Mouse (Mus musculus) thymus, postnatal 4 days (tissue): ENCODE data around the gene Lrrc4b.

Source experiments
- DNase-seq: peaks from one replicate; pipeline ENCODE4 v3.0.0; 2021

Lrrc4b gene

DNA sequence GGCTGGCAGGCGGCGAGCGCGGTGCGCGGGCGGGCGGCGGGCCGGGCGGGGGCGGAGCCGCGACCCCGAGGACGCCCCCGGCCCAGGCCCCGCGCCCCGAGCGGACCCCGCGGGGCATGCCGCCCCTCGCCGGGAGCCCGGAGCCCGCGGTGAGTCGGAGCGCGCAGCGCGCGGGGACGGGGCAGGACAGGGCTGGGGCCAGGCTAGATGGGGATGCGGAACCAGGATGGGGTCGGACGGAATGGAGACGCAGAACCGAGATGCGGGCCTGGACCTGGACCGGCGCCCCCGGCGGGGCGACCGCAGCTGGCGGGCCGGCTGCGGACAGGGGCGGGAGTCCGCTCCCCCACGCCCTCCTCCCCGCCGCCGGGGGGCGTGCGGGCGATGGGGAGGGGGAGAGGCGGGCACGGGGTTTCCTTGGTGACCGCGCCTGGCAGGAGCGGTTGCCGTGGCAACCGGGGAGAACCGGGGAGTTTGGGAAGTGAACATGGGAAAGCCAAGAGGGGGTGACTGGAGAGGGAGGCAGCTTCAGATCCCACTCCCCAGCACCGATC, at the start of gene Lrrc4b:
TSS of gene Lrrc4b (plus strand) at position 51 of the 554 bp plus-strand sequence.
- no peak for DNase-seq

DNA sequence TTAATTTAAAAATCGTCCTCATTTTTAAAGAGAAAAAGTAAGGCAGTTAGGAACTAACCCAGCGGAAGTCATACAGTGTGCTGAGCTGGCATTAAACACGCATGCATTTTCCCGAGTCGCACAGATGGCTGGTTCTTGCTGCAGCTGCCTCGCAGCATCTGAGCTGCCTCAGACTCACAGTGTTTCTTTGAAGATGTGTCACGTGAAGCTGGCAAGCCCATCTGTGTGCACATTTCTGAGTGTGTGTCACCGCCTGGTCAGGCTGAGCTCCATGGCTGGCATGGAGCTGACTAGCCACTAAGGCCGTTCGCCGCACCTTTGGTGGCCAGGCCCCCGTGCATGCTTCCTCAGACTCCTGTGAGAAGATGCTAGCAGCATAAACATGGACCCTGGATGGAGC, 46.3 kb upstream of the Lrrc4b start:
- peak; percentile 42 for DNase-seq

DNA sequence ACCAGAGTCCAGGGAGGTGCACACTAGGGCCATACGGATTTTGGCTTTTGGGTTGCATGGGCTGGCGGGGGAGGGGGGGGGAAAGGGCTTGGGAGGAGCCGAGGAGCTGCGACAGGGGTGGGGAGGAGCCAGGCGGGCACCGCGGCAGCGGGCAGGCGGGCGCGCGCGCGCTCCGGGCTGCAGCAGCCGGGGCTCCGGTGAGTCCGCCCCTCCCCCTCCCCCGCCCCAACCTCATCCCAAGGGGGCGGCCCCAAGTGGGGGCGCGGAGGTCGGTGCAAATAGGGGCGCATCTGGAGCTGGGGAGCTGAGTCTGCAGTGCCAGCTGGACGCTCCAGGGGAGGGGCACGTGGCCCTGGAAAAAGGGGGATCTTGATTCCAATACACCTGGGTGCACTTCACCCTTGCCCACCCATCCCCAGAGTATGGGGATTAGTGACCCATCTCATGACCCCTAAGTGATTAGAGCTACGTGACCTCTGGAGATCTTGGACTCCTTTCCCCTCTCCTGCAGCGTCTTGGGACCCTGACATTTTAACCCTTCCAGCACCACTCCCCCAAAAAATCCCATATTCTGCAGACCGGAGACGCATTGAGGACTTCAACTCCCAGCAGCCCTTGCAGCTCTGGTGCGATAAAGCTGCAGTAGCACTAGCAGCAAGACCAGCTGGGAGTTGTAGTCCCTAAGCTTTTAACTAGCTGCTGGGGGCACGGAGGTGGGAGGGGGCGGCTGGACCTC, 44.7 kb upstream of the Lrrc4b start, which contains the start of gene Syt3:
TSS of gene Syt3 (plus strand) at position 123 of the 736 bp plus-strand sequence.
- DNase-seq: peak; percentile 71

DNA sequence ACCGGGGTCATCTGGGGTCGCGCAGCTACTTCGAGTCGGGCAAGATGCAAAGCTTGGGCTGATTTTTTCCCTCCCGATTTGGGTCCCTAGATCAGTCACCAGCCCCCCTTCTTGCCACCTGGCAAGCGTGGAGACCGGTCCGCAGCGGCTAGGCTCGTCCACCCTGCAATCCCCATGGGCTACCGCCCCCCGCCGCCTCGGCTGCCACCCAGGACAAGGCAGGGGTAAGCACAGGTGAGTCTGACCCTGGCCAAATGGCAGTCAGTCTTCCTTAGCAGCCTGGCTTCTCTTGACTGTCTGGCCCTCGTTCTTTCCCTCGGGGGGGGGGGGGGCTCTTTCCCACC, 44.1 kb upstream of the Lrrc4b start:
- DNase-seq: no peak

DNA sequence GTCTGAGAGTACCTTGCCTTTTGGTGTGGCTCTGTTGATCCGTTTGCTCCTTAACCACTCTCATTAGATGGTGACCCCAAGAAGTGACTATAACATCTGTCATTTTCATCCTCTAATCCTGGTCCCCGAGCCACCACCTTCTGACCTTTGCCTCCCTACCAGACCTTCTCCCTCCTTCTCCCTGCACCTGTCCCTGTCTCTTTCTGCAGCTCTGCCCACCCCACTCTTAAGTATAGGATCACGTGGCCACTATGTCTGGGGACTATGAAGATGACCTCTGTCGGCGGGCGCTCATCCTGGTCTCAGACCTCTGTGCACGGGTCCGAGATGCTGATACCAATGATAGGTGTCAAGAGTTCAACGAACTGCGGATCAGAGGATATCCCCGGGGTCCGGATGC, 43.1 kb upstream of the Lrrc4b start, which contains the start of gene 1700008O03Rik:
TSS of gene 1700008O03Rik (minus strand) at position 101 of the 400 bp plus-strand sequence.
- DNase-seq: no peak

DNA sequence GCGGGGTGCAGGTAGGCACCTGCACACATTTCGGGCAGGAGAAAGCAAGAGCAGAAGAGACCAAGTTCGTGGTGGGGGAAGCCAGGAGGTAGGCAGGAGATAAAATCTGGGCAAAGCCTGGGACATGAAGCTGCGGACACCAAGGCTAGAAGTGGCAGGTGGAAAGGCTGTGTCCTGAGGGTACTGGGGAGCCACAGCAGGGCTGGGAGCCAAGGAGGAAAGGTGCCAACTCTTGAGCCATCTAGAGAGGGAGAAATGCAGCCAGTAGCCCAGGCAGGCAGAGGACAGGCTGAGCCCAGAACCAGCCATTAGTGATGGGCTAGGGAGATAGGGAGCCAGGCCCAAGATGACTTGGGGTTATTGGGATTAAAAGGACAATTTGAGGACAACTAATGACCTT, 37.0 kb upstream of the Lrrc4b start:
- DNase-seq: no peak

DNA sequence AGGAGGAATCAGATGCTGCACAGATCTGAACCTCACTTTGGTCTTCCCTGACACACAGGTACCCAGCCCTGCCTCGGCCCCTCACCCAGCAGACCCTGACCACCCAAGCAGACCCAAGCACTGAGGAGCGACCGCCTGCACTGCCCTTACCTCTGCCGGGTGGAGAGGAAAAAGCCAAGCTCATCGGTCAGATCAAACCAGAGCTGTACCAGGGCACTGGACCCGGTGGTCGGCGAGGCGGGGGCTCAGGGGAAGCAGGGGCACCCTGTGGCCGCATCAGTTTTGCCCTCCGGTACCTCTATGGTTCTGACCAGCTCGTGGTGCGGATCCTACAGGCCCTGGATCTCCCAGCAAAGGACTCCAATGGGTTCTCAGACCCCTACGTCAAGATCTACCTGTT, 36.5 kb upstream of the Lrrc4b start:
- DNase-seq: no peak

DNA sequence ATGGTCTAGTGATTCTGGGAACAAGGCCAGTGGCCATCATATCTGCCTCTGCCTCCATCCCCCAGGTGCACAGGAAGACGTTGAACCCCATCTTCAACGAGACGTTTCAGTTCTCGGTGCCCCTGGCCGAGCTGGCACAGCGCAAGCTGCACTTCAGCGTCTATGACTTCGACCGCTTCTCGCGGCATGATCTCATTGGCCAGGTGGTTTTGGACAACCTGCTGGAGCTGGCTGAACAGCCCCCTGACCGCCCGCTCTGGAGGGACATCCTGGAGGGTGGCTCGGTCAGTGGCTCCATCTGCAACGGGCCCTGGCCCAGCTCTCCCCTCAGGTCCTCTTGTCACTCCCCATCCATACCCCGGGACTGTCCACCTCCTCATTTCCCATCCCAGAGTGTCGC, 35.5 kb upstream of the Lrrc4b start:
- DNase-seq: no peak

DNA sequence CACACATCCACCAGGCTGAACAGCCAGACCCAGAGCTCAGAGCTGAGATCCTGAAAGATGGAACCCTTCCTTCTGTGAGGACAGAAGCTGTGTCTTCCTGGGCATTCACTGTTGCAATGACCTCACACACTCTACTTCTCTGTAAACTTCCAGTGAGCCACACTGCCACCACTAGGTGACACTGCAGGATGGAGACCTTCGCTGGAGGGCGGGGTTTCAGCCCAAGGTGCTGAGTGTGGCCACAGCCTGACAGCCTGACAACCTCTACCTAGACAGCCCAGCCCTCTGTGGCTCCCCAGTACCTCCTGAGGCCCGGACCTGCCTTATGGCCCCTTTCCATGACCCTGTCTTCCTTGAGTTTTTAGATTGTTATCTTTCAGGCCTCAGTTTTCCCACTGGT, 30.2 kb upstream of the Lrrc4b start:
- DNase-seq: peak; percentile 79

DNA sequence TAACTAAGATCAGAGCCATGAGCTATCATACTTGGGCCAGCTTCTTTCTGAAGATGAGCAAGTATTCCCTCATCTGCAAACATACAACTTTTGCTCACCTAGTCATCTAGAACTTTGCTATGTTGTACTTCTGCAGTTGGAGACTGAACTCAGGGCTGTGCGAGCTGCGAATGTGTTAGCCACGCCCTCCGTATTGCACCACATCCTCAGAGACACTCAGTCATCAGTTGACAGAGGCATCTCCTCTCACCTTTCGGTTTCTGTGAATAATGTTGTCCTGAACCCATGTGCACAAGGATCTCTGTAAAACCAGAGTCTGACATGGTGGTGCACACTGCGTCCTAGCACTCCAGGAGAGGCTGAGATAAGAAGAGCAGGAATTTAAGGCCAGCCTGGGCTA, 27.1 kb upstream of the Lrrc4b start:
- DNase-seq: no peak

DNA sequence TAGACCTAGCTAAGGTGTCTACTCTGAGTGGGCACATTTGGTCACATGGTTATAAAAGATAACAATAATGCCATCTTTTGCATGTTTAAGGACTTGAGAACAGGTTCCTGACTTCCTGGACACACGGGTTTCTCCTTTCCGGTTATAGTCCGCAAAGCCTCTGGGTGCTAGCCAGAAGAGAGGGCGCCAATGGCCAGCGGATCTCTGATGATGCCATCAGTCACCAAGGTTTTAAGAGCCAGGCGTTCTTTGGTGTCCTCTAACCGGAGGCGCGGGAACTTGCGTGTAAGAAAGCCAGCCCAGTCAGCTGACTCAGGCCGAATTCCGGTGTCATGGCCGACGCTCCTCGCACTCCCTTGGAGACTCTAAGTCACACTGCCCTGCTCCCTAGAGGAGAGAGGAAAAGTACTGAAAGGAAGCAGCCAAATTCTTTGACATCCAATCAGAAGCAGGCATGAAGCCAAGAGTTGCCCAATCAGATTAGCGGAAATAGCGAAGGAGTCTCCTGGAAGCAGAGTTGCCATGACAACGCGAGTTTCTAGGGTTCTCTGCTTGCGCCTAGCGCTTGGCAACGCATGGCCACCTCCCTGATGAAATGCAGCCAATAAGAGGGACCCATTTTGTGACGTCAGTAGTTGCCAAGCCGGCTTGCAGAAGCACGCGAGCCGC, 23.3 kb upstream of the Lrrc4b start:
- peak; percentile 87 for DNase-seq

DNA sequence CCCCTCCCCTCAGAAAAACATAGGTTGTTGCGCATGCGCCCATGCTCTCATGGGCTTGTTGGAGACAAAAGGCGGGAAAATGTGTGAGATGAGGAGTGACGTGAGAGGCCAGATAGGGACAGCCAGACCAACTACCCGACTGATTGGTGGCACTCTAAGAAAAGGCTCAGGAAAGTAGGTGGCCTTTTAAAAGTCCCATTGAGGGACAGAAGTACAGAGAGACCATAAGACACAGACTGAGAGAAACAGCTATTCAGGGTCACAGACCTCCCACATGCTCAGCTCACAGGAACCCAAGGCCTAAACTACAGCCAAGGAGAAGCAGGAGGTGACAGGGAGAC, 22.8 kb upstream of the Lrrc4b start:
- no peak for DNase-seq

DNA sequence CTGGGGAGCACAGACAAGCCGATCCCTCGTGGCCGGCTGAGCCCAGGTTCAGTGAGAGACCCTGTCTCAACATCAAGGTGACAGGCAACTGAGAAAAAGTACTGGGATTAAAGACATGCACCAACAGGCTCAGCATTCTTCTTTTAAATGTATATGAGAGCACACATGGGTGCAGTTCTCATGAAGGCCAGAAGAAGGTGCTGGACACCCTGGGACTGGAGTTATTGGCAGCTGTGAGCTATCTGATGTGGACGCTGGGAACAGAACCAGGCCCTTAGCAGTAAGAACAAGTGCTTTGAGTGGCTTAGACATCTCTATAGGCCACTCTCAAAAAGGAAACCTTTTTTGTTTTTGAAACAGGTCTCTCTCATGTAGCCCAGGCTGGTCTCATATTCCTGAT, 17.7 kb upstream of the Lrrc4b start:
- no peak for DNase-seq

DNA sequence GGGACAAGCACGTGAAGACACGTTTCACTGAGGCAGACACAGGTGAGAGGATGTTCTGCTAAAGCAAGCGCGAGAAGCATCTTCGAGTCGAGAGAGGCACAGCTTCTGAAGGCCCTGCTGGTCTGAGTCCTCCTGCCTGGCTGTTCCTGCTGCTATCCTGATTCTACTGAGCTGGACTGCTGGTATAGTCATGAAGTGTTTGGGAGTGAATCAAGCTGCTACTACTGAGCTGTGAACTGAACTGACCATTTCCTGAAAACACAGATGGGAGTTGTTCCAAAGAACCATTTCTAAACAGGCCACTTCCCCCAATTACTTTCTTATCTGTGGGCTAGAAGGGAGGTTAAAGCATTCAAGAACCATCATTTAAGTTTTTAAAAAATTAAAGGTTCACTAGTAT, 15.5 kb upstream of the Lrrc4b start:
- no peak for DNase-seq

DNA sequence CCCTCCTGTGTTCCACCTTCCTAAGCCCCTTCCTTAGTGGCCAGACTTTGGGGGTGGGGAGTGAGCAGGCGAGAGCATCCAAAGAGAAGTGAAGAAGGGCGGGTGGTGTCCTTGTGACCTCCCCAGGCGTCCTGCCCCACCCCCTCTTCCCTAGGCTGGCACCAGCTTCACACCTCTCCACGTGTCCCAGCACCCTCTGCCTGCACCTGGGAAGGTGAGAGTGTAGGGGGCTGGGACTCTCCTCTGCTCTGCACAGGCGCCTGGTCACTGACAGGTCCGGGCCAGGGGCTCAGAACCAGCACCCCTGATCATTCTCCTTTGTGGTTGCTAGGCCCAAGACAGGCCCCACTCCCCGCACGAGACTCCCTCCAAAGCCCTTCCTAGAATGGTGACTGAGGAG, 1.2 kb upstream of the Lrrc4b start:
- no peak for DNase-seq

DNA sequence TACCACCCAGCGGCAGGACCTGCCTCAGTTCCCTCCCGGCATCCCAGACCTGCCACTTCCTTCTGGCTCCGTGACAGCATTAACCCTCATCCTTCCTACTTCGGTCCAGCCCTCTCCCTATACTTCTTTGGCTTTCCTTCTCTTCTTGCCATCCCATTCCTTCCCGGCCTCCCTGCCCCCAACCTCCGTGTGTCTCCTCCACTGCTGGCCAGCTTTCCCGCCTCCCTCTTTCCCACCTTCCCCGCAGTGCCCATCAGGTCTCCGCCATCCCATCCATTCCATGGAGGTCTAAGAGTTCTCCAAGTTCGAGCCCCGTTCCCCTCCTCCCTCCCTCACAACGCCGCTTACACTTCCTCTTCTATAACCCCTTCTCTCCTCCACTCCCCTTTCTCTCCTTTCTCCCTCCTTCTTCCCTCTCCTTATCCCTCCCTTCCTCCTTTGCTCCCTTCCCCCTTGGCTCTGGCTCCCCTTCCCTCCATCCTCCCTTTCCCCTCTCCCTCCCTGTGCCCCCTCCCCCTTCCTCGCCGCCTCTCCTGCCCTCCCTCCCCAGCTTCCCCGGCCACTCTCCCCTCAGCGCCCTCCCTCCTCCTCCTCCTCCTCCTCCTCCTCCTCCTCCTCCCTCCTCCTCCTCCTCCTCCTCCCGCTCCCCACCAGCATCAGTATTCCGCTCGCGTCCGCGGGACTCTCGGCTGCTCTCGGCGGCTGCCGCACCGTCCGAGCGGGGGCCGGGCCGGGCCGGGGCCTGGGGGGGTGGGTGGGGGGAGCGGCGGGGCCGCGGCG, 457 bp upstream of the Lrrc4b start:
- no peak for DNase-seq

DNA sequence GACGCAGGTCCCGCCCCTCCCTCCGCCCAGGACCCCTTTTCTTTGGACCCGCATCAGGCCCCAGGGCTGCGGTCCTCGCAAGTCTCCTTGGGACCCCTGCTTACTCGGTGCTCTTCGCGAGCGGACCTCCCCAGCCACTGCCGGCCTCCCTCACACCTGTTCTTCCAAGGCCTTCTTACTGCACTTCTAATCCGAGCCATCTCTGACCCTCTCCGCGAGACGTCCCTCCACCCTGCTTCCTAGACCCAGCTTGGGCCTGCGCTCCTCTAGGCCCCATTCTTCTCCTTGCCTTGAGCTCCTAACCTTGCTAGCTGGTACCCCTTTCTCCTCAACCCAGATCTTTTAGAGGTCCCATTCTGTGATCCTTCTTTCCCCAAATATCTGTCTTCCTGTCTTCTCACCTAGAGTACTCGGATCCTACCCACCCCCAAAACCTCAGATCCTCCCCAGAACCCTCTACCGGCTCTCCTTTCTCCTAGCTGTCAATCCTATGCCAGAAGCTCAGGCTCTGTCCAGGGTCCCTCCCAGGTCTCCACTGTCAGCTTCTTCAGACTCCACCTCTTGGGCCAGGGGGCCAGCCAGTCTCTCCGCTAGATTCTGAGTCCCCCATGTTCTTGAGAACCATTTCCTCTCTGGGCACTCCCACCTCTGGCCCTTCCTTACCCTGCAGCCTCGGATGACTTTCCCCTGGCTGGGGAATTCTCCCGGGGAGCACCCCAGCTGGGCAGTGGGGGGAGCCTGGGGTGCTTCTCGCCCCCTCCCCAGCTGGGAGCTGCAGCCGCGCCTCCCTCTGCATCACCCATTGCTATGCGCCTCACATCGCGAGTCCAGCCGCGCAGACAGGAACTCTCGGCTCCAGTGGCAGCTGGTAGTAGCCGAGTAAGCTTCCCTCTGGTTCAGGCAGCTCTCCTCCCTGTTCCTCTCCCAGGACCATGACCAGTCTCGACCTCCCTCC, 993 bp downstream of the Lrrc4b start:
- no peak for DNase-seq

DNA sequence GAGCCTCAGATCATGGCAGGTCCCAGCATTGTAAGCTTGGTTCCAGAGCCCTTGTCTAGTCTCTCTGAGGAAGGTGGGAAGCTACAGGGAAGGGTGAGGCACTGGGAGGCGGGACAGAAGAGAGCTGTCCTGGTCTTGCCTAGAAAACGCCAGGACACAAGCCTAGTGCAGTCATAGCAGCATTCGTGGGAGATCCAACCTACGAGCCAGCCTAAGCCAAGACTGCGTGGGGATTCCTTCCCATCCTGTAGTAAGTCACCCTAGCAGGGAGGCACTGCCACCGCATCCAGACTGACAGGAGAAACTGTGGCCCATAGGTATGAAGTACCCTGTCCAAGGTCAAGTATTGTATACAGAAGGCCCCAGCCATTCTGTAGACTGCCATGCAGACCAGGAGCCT, 3.7 kb downstream of the Lrrc4b start:
- DNase-seq: no peak

DNA sequence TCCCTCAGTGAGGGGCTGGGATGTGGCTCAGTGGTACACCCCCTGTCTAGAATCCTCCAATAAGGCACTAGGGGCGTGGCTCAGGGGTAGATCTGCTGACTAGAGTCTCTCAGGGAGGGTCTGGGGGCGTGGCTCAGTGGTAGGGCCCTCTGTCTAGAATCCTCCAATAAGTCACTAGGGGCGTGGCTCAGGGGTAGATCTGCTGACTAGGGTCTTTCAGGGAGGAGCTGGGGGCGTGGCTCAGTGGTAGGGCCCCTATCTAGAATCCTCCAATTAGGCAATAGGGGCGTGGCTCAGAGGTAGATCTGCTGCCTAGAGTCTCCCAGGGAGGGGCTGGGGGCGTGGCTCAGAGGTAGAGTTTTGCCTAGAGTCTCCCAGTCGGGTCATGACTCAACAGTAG, 4.6 kb downstream of the Lrrc4b start:
- DNase-seq: peak; percentile 42

DNA sequence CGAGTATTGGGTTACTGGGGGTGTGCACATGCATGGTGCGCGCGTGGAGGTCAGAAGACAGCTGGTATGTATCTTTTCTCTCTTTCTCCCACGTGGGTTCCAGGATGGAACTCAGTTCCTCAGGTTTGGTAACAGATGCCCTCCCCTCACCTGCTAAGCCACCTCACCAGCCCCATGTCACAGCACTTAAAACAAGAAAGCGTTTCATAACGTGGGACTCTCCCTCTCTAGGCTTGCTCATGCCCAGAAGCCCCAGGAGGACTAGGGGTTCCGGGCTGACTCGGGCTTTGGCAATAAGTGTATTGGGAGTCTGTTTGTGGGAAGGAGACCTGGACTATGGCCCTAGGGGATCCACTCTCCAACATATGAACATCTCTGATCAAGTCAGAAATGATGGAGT, 5.3 kb downstream of the Lrrc4b start:
- no peak for DNase-seq

DNA sequence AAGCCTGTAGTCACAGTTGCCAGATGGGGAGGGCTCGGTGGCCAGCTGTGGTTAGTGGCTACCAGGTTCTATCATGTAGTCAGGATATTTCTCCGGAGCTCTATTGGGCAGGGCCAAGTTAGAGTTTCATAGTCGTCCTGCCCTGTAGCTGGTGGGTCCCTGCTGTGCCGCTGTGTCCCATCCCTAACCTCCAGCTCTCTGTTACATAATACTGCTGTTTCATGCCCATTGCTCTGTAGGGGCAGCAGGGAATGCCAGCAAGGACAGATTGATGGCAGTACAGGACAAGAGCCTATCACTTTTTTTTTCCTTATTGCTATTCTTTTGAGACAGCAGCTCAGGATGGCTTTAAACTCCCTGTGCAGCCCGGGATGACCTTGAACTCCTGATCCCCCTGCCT, 7.0 kb downstream of the Lrrc4b start:
- DNase-seq: no peak

DNA sequence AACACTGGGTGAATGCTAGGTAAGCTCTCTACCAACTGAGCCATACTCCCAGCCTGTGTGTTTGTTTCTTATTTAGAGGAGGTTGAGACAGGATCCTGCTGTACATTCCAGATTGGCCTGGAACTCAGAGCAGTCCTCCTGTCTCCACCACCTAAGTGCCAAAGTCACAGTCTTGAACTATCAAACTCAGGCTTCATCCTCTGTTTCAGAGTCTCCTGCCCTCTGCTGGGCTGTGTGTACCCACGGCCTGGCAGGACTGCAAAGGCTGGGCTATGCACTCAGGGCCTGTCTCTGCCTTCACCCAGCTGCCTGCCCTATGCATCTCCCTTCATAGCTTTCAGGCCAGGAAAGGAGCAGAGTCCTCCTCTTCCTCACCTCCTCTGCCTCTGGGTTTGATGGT, 7.4 kb downstream of the Lrrc4b start:
- DNase-seq: no peak

DNA sequence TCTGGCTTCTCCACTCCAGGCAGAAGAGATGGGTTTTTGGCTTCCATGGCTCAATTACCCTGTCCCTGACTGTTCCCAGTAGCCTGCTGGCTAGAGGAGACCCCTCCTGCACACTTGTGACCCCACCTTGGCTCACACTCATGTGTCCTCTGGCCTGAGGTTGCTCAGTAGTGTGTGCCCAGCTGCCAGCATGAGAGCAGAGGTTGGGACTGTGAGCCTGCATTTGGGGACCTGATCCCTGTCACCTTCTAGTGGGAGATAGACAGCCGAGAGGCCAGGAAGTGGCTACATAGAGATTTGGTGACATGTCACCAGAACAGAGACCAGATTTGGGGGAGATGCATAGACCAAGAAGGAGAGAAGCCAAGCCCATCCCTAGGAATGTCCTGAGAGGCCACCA, 8.4 kb downstream of the Lrrc4b start:
- no peak for DNase-seq
